Mouse (Mus musculus) liver, embryonic 14.5 days (tissue): Measurements from ENCODE around the gene Heatr3. TPM values are rescaled to one million over a fixed set of nuclear protein-coding genes. Genes with fewer than 3 reads are reported as not detected.
"Not testable (repeated sequence)": the region's sequence is repeated elsewhere in the genome, so short reads cannot be mapped to it uniquely, and the experiment has no call there.

ENCODE experiments used
- ATAC-seq: fragments of 200-750 bp; cut with Nextera tagmentation; 2 replicates; pipeline ENCODE4 v1.8.0; 2017; ENCODE audit warnings: moderate number of reproducible peaks, mild to moderate bottlenecking, moderate library complexity; ENCODE audit not compliant: insufficient read depth
- DNase-seq, 3 experiments: peaks; one replicate each; pipeline ENCODE4 v3.0.0-alpha.2; 2012 to 2013; ENCODE audit warnings: low read depth in 3 of 3, low spot score in 3 of 3
- H3K27ac ChIP-seq: fragments of 300-500 bp; sonication (generic); 2 replicates; pipeline ENCODE4 v1.5.1; 2014; ENCODE audit warnings: moderate library complexity, mild to moderate bottlenecking, control low read depth, inconsistent platforms
- H3K27me3 ChIP-seq: fragments of 300-500 bp; sonication (generic); 2 replicates; pipeline ENCODE4 v1.6.1; 2014; ENCODE audit warnings: mild to moderate bottlenecking, low read length, moderate library complexity; ENCODE audit not compliant: control insufficient read depth, insufficient read depth
- H3K36me3 ChIP-seq: fragments of 300-500 bp; sonication (generic); replicated peaks from 2 replicates; pipeline ENCODE4 v1.6.1; 2014; ENCODE audit warnings: low read depth; ENCODE audit not compliant: control insufficient read depth, insufficient read depth
- H3K4me1 ChIP-seq, 2 experiments: fragments of 200-500 bp in 1 of 2; fragments of 300-500 bp in 1 of 2; sonication (generic) in 1 of 2; replicated peaks; 2 replicates each; pipeline ENCODE4 v1.6.1; 2012 to 2014; ENCODE audit warnings: antibody characterized with exemption in 1 of 2, inconsistent platforms in 1 of 2, low read length in 1 of 2; ENCODE audit not compliant: control insufficient read depth in 2 of 2, insufficient read depth in 2 of 2
- H3K4me2 ChIP-seq: fragments of 300-500 bp; sonication (generic); 2 replicates; pipeline ENCODE4 v1.6.1; 2014; ENCODE audit warnings: low read depth, mild to moderate bottlenecking, control low read depth, moderate library complexity
- H3K4me3 ChIP-seq, 2 experiments: fragments of 200-500 bp in 1 of 2; fragments of 300-500 bp in 1 of 2; sonication (generic) in 1 of 2; 2 replicates each; pipeline ENCODE4 v1.5.1; 2012 to 2014; ENCODE audit warnings: low read depth in 2 of 2, low read length in 2 of 2, mild to moderate bottlenecking in 2 of 2, control low read depth in 1 of 2, inconsistent platforms in 1 of 2, moderate library complexity in 1 of 2; ENCODE audit not compliant: insufficient read depth in 1 of 2
- H3K9ac ChIP-seq: fragments of 300-500 bp; sonication (generic); replicated peaks from 2 replicates; pipeline ENCODE4 v1.6.1; 2014; ENCODE audit warnings: mild to moderate bottlenecking, control low read depth, moderate library complexity
- H3K9me3 ChIP-seq: fragments of 300-500 bp; sonication (generic); 2 replicates; pipeline ENCODE4 v1.6.1; 2016; ENCODE audit warnings: low read length, mixed read lengths; ENCODE audit not compliant: control insufficient read depth
- CTCF ChIP-seq: IDR thresholded peaks from 2 replicates; pipeline ENCODE4 v1.5.1; 2016; ENCODE audit warnings: antibody characterized with exemption, low read depth, control low read depth
- EP300 ChIP-seq: IDR thresholded peaks from 2 replicates; pipeline ENCODE4 v1.6.1; 2016; ENCODE audit warnings: antibody characterized with exemption, low read depth
- WGBS: fragments of 180-500 bp; shearing (Covaris S2); extraction: QIAGEN DNeasy Blood & Tissue Kit; methylation state at CpG from one replicate; pipeline ENCODE4 v1.1.7; 2014; ENCODE audit not compliant: insufficient replicate concordance; 5-methylcytosine and 5-hydroxymethylcytosine counted together
- microRNA-seq: library from miRNA; unstranded; fragments of <30 nt; microRNA quantifications from one replicate; pipeline ENCODE4, GENCODE M21; 2016
- polyA plus RNA-seq, 2 experiments: library from polyadenylated mRNA; depleted of rRNA in 1 of 2; stranded (reverse) in 1 of 2; unstranded in 1 of 2; fragments of >200 nt; fragmentation: Nextera tagmentation in 1 of 2; extraction: Ambion mirVana in 1 of 2; gene quantifications; 2 replicates each; pipeline versions ENCODE4 v1.2.1 to v1.2.3; 2012 to 2014

Gene Heatr3
- polyA plus RNA-seq, 2 experiments: 17.3 to 23.3 TPM

DNA sequence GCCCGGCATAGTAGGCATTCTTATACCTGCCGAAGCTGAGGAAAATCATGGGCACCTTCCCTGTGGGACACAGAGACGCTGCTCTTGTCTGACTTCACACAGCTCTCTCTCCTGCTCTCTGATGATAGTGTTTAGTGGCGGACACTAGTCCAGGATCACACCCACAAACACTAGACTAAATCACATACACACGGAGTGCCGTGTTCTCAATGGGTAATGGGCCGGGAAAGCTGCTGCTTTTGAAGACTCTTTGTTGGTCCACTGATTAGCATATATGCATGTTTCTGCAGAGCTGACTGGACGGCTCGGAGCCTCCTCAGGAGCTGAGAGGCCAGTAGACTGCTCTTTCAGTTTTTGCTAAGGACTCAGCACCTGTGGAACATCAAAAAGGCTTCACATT is 68.4 kb downstream of the Heatr3 start:
- Histone ChIP-seq H3K4me1 (peaks cover 6 to 22% of the 10 kb centered on the region in 2 experiments), H3K4me3 (no peak overlapping the region), H3K9ac (no peak overlapping the region), H3K9me3 (no peaks in the 10 kb centered on the region), H3K36me3 (peaks cover 5% of the 10 kb centered on the region), H3K4me2 (no peak overlapping the region), H3K27me3 (no peaks in the 10 kb centered on the region), H3K27ac (no peak overlapping the region)
- TF ChIP-seq CTCF: no peak
- TF ChIP-seq EP300: no peak
- WGBS: 85% methylated on average over 9 of the region's 9 CpGs
- ATAC-seq (no peak), DNase-seq (no peak)

DNA sequence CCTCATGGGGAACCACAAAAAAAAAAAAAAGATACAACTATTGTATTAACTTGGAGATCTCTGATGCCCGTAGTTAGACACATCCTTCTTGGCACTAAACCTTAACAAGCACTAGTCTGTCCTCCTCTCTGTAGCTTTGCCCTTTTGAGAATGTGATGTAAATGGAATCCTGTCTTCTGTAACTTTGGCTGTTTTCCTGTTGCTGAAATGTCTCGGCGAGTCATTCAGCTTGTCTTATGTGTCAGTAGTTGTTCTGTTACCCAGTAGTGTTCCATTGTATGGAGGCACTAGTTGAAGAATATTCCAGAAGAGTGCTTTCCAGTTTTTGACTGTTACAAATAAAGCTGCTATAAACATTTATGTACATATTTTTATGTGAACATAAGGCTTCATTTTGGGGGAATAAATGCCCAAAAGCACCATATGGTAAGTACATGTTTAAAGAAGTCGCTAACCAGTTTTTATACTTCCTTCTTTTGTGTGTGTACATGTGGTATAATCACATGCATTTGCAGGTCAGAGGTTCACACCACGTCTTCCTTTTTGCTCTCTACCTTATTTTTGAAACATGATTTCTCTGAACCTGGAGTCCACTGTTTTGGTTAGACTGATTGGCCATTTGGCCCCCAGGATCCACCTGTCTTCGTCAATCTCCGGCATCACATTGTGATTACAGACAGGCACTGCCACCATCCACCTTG is 69.6 kb downstream of the Heatr3 start:
- no peak overlapping the region for H3K9ac ChIP-seq
- H3K36me3 ChIP-seq: peaks cover 5% of the 10 kb centered on the region
- no peak overlapping the region for H3K4me2 ChIP-seq
- no peak for ATAC-seq
- peaks cover 0 to 10% of the 10 kb centered on the region in 2 experiments; a peak in 3 of 4 replicates for H3K4me1 ChIP-seq
- H3K4me3 ChIP-seq: no peak overlapping the region
- H3K27ac ChIP-seq: no peak overlapping the region
- DNase-seq: no peak
- H3K9me3 ChIP-seq: no peaks in the 10 kb centered on the region
- H3K27me3 ChIP-seq: no peaks in the 10 kb centered on the region
- WGBS: 76% methylated on average over 7 of the region's 7 CpGs
- TF ChIP-seq CTCF (no peak), EP300 (no peak)

- not testable (repeated sequence) for H3K9ac ChIP-seq, DNase-seq, H3K27ac ChIP-seq, H3K4me3 ChIP-seq, ATAC-seq, H3K36me3 ChIP-seq, H3K4me2 ChIP-seq, H3K27me3 ChIP-seq, H3K4me1 ChIP-seq, H3K9me3 ChIP-seq
- WGBS: 64% methylated on average over 5 of the region's 6 CpGs
Measured at GRCm38 (mm10) chr8:88209930-88210827, 72.5 kb downstream of the Heatr3 start.

- 62% methylated on average over 4 of the region's 4 CpGs for WGBS
- ATAC-seq: no peak
- no peak overlapping the region for H3K9ac ChIP-seq
Measured at GRCm38 (mm10) chr8:88221353-88221752, 83.7 kb downstream of the Heatr3 start.

More at GRCm38 (mm10) chr8:88221353-88221752, 83.7 kb downstream of the Heatr3 start:
- Histone ChIP-seq H3K4me1 (peaks cover 0 to 6% of the 10 kb centered on the region in 2 experiments; a peak in 2 of 4 replicates), H3K9me3 (no peaks in the 10 kb centered on the region), H3K27ac (no peak overlapping the region), H3K27me3 (no peaks in the 10 kb centered on the region), H3K4me3 (no peak overlapping the region), H3K36me3 (no peaks in the 10 kb centered on the region; the same call in 1 of the 2 replicates), H3K4me2 (no peak overlapping the region)
- no peak for TF ChIP-seq EP300
- no peak for TF ChIP-seq CTCF
- no peak for DNase-seq

Small RNAs within 50 kb of the gene (microRNA-seq; reads per million reads assigned to microRNA genes)
- gene Mir7071: 1.7 reads per million

Other genes with a start within 250 kb of the Heatr3 start
- gene Zfp423, start 178.3 kb upstream of the Heatr3 start, polyA plus RNA-seq (2012; rRNA removed): 0.52 and 0.60 TPM in 2 replicates
- gene Zfp423, start 178.3 kb upstream of the Heatr3 start, polyA plus RNA-seq (2014; fragmentation: Nextera tagmentation; extraction: Ambion mirVana): 0.52 TPM in 2 replicates
- gene Cnep1r1, start 19.1 kb upstream of the Heatr3 start, polyA plus RNA-seq (2012; rRNA removed): 15.4 and 20.8 TPM in 2 replicates
- gene Cnep1r1, start 19.1 kb upstream of the Heatr3 start, polyA plus RNA-seq (2014; fragmentation: Nextera tagmentation; extraction: Ambion mirVana): 18.0 and 18.3 TPM in 2 replicates
- 7.7 and 9.2 TPM in 2 replicates for gene Tent4b, start 61.4 kb downstream of the Heatr3 start, polyA plus RNA-seq (2012; rRNA removed)
- gene Tent4b, start 61.4 kb downstream of the Heatr3 start, polyA plus RNA-seq (2014; fragmentation: Nextera tagmentation; extraction: Ambion mirVana): 4.3 and 5.5 TPM in 2 replicates
- 21.3 and 24.7 TPM in 2 replicates for gene Adcy7, start 134.5 kb downstream of the Heatr3 start, polyA plus RNA-seq (2012; rRNA removed)
- gene Adcy7, start 134.5 kb downstream of the Heatr3 start, polyA plus RNA-seq (2014; fragmentation: Nextera tagmentation; extraction: Ambion mirVana): 20.0 and 24.7 TPM in 2 replicates
- 16.3 and 27.5 TPM in 2 replicates for gene Brd7, start 224.3 kb downstream of the Heatr3 start, polyA plus RNA-seq (2012; rRNA removed)
- gene Brd7, start 224.3 kb downstream of the Heatr3 start, polyA plus RNA-seq (2014; fragmentation: Nextera tagmentation; extraction: Ambion mirVana): 35.5 and 37.1 TPM in 2 replicates